Mouse (Mus musculus) forebrain, embryonic 13.5 days (tissue): Measurements from ENCODE around the gene Samd15. TPM values are rescaled to one million over a fixed set of nuclear protein-coding genes. Genes with fewer than 3 reads are reported as not detected.
"Not testable (repeated sequence)": the region's sequence is repeated elsewhere in the genome, so short reads cannot be mapped to it uniquely, and the experiment has no call there.

Experiments used
- ATAC-seq: fragments of 200-750 bp; cut with Nextera tagmentation; 2 replicates; pipeline ENCODE4 v1.8.0; 2017
- H3K27ac ChIP-seq: fragments of 300-500 bp; sonication (generic); 2 replicates; pipeline ENCODE4 v1.5.1; 2015; ENCODE audit warnings: inconsistent platforms, mild to moderate bottlenecking, moderate library complexity
- H3K27me3 ChIP-seq: fragments of 300-500 bp; sonication (generic); 2 replicates; pipeline ENCODE4 v1.6.1; 2015; ENCODE audit warnings: mild to moderate bottlenecking, inconsistent platforms
- H3K36me3 ChIP-seq: fragments of 300-500 bp; sonication (generic); 2 replicates; pipeline ENCODE4 v1.6.1; 2015; ENCODE audit warnings: mild to moderate bottlenecking, inconsistent platforms; ENCODE audit not compliant: poor library complexity, severe bottlenecking
- H3K4me1 ChIP-seq: fragments of 300-500 bp; sonication (generic); 2 replicates; pipeline ENCODE4 v1.6.1; 2015; ENCODE audit warnings: inconsistent platforms
- H3K4me2 ChIP-seq: fragments of 300-500 bp; sonication (generic); 2 replicates; pipeline ENCODE4 v1.6.1; 2015; ENCODE audit warnings: inconsistent platforms, mild to moderate bottlenecking, moderate library complexity
- H3K4me3 ChIP-seq: fragments of 300-500 bp; sonication (generic); 2 replicates; pipeline ENCODE4 v1.5.1; 2015; ENCODE audit warnings: mild to moderate bottlenecking, inconsistent platforms
- H3K9ac ChIP-seq: fragments of 300-500 bp; sonication (generic); 2 replicates; pipeline ENCODE4 v1.6.1; 2015; ENCODE audit warnings: mild to moderate bottlenecking, inconsistent platforms
- H3K9me3 ChIP-seq: fragments of 300-500 bp; sonication (generic); replicated peaks from 2 replicates; pipeline ENCODE4 v1.6.1; 2016; ENCODE audit warnings: inconsistent platforms
- WGBS: fragments of 180-500 bp; shearing (Covaris S2); methylation state at CpG from one replicate; pipeline ENCODE4 v1.1.7; 2015; 5-methylcytosine and 5-hydroxymethylcytosine counted together
- polyA plus RNA-seq: library from polyadenylated mRNA; unstranded; fragments of >200 nt; fragmentation: Nextera tagmentation; extraction: Ambion mirVana; gene quantifications from 2 replicates; pipeline ENCODE4 v1.2.1, GENCODE M21; 2015

Samd15 gene
- polyA plus RNA-seq, 1 experiment from 2014 or later = 1.3 TPM

DNA sequence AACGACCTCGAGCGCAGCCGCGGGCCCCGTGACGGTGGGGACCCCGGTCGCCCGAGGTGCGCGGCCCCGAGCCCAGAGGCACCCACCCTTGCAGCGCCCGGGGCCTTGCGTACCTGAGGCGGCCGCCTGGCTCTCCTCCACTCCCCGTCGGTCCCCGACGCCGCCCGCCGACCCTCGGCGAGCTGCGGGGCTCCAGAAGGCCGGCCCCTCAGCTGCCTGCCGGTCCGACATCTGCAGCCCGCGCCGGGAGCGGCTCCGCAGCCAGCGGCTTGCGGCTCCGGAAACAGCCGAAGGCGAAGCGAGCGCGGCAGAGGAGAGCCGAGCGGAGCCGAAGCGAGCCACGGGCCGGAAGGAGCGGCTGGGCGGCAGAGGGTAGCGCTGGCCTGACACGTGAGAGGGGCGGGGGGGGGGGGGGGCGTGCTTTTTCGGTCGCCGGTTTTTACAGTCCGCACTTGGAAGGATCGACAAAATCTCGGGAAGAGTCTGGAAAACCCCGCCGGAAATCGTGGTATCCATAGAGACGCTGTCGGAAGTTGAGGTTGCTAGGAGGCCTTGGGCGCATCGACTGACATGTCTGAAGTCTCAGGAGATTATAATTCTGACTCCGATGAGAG is 557 bp downstream of the Samd15 start, which contains the start of gene Tmed8:
Gene Tmed8, minus strand, starts transcription at position 482 of the 614 bp plus-strand sequence.
- Histone ChIP-seq H3K36me3 (no peaks in the 10 kb centered on the region), H3K9ac (peak within 1 kb of the TSS; percentile 95), H3K4me2 (peak within 1 kb of the TSS; percentile 89), H3K27ac (peak within 1 kb of the TSS; percentile 94), H3K4me3 (peak within 1 kb of the TSS; percentile 84), H3K27me3 (no peaks in the 10 kb centered on the region), H3K9me3 (no peaks in the 10 kb centered on the region), H3K4me1 (peaks cover 9% of the 10 kb centered on the region)
- under 1% methylated on average over 59 of the region's 70 CpGs for WGBS
- ATAC-seq = peak; percentile 97

DNA sequence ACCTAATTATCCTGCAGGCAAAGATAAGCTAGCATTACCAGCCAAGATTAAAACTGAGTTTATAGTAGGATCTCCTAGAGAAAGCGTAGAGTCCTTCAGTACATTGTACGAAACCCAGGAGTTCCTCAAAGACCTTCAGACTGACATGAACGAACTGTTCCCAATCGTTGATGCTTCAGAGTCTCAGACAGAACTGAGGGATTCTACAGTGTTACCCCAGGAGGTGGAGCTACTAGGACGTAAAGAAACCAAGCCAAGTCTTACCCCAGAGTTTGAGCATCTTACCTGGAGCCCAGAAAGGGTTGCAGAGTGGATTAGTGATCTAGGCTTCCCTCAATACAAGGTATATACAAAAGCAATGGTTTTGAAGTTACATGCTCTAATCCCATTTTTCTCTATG is 2.2 kb downstream of the Samd15 start:
- WGBS = 77% methylated on average over 5 of the region's 5 CpGs
- H3K9ac ChIP-seq = no peak overlapping the region
- no peak overlapping the region for H3K4me3 ChIP-seq
- H3K27ac ChIP-seq = no peak overlapping the region
- H3K4me2 ChIP-seq = no peak overlapping the region
- H3K36me3 ChIP-seq = no peaks in the 10 kb centered on the region
- no peak for ATAC-seq
- H3K4me1 ChIP-seq = peaks cover 9% of the 10 kb centered on the region
- H3K9me3 ChIP-seq = no peaks in the 10 kb centered on the region
- no peaks in the 10 kb centered on the region for H3K27me3 ChIP-seq

DNA sequence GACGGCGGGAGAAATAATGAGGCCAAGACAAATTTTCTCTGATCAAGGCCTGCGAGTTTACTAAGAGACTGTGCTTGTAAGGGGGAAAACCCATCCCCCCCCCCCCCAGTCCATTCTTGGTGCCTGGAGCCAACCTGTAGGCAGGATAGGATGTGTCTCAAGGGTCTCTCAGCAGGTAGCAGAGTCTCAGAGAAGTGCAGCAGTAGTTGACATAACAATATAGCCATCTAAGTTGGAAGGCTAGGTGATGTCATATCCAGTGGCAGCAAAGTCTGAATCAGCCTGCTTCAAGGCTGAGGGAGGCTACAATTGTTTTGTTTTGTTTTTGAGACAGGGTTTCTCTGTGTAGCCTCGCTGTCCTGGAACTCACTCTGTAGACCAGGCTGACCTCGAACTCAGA is 6.3 kb downstream of the Samd15 start:
- not testable (repeated sequence) for ATAC-seq, H3K27ac ChIP-seq, H3K4me2 ChIP-seq, H3K4me1 ChIP-seq, H3K27me3 ChIP-seq, H3K36me3 ChIP-seq, H3K4me3 ChIP-seq, H3K9ac ChIP-seq, H3K9me3 ChIP-seq
- 85% methylated on average over 5 of the region's 5 CpGs for WGBS

DNA sequence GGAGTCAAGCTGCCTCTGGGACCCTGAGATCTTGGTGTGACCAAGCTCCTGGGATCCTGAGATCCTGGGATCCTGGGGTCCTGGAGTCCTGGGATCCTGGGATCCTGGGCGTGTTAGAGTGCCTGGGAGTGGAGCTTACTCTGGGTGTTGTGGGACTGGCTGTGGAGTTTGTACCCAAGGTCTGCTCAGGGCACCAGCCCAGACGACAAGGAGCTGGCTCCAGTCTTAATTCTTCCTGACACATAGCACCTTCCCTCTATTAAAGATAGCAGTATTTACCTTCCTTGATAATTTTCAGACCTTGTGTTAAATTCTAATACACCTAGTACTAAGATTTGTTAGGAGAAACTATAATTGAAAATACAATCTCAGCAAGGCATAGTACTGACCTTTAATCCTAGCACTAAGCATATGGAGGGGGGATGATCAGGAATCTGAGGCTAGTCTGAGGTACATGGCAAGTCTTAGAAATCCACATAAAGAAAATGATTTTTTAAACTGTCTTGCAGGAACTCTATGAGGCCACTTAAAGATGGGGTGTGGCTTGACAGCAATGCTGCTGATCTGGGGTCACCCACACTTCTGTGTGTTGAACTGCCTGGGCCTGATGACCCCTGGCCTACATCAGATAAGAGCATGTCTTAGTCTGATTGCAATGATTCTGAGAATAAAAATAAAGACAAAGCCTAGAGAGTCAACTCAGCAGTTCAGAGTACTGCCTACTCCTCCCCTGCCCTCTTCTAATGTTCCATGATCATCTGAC is 13.5 kb downstream of the Samd15 start:
- Histone ChIP-seq H3K27me3 (no peaks in the 10 kb centered on the region), H3K4me3 (no peak overlapping the region), H3K27ac (no peak overlapping the region), H3K4me2 (no peak overlapping the region), H3K4me1 (no peaks in the 10 kb centered on the region), H3K36me3 (no peaks in the 10 kb centered on the region), H3K9me3 (no peaks in the 10 kb centered on the region), H3K9ac (no peak overlapping the region)
- ATAC-seq = no peak
- 49% methylated on average over 2 of the region's 2 CpGs for WGBS

DNA sequence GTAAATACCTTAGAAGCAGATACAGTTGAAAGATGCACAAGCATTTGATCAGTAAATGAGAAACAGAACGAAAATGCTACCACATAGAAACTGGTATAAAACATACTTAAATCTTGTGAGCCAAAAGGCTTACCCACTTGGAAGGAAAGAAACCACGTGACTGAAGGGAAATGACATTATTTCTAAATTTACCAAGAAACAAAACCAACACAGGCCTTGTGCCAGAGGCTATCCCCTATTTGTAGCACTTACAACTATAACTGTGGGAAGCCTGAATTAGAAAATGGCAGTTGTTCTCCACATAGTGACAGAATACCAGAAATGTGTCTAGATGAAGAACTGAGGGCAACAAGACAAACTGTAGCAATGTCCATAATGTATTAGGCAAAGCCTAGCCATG is 16.5 kb downstream of the Samd15 start:
- Histone ChIP-seq H3K27me3 (no peaks in the 10 kb centered on the region), H3K4me1 (peaks cover 9% of the 10 kb centered on the region; the same call in 1 of the 2 replicates), H3K9me3 (no peaks in the 10 kb centered on the region), H3K4me2 (no peak overlapping the region), H3K4me3 (no peak overlapping the region), H3K36me3 (no peaks in the 10 kb centered on the region), H3K9ac (no peak overlapping the region), H3K27ac (no peak overlapping the region)
- 71% methylated on average over 2 of the region's 2 CpGs for WGBS
- ATAC-seq = no peak

DNA sequence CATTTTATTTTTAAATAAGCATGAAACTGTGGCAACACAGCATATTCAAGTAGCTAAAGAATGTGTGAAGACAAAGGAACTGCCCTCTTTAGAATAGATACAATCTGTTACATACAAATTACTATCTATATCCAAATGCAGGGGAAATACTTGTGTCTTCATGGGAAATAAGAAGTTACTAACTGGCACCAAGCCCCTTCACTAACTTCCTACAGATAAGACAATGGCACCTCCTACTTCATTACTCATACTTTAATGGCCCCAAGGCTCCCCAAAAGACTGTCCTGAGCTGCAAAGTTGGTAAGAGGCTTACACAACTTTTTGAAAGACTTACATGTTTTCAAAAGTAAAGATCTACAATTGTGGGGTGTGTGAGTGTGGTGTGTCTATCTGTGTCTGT is 18.1 kb downstream of the Samd15 start:
- no peaks in the 10 kb centered on the region for H3K36me3 ChIP-seq
- H3K9ac ChIP-seq = no peak overlapping the region
- H3K4me3 ChIP-seq = no peak overlapping the region
- H3K9me3 ChIP-seq = no peaks in the 10 kb centered on the region
- no peaks in the 10 kb centered on the region for H3K27me3 ChIP-seq
- no peak overlapping the region for H3K4me2 ChIP-seq
- peaks cover 9% of the 10 kb centered on the region; the same call in 1 of the 2 replicates for H3K4me1 ChIP-seq
- H3K27ac ChIP-seq = no peak overlapping the region
- ATAC-seq = no peak

DNA sequence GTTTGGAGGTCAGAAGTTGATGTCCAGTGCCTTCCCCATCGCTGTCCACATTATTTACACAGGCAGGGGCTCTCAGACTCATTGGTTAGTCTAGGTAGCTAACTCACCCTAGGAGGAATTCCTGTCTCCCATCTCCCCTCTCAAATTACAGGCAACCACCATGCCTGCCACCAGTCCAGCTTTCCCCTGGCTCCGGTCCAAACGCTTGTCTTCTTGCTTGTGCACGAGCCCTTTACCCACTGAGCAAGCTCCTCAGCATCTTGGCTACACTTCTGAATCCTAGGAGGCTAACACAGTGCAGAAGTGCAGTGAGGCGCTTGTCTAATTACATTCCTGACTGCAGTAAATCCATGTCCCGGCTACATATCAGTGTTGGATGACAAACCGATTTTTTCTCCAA is 19.8 kb downstream of the Samd15 start:
- Histone ChIP-seq H3K36me3 (no peaks in the 10 kb centered on the region), H3K4me2 (no peak overlapping the region), H3K9me3 (no peaks in the 10 kb centered on the region), H3K27me3 (no peaks in the 10 kb centered on the region), H3K4me3 (no peak overlapping the region), H3K27ac (no peak overlapping the region), H3K4me1 (peaks cover 9% of the 10 kb centered on the region; the same call in 1 of the 2 replicates), H3K9ac (no peak overlapping the region)
- 72% methylated on average over 7 of the region's 7 CpGs for WGBS
- ATAC-seq = no peak

DNA sequence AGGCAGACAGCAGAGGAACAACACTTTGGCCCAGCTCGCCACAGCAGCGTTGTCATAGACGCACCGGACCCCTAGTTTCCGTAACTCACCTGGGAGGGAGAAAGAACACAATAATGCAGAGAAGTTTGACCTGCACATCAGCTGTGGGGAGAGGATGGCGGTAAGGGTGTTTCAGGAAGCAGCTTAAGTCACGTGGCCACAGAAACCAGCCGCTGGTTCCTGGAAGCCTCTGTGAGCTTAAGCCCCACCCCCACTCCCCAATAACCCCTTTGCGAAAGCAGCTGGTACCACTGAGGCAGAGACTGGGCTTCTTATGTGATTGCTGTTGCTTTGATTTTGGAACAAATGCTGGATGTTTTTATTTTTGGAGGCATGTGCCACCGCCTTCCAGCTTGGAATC is 25.4 kb downstream of the Samd15 start:
- H3K4me2 ChIP-seq = no peak overlapping the region
- H3K36me3 ChIP-seq = no peaks in the 10 kb centered on the region
- no peak overlapping the region for H3K4me3 ChIP-seq
- H3K9me3 ChIP-seq = no peaks in the 10 kb centered on the region
- H3K4me1 ChIP-seq = no peaks in the 10 kb centered on the region
- ATAC-seq = no peak
- H3K9ac ChIP-seq = no peak overlapping the region
- 73% methylated on average over 10 of the region's 10 CpGs for WGBS
- H3K27me3 ChIP-seq = no peaks in the 10 kb centered on the region
- H3K27ac ChIP-seq = no peak overlapping the region

DNA sequence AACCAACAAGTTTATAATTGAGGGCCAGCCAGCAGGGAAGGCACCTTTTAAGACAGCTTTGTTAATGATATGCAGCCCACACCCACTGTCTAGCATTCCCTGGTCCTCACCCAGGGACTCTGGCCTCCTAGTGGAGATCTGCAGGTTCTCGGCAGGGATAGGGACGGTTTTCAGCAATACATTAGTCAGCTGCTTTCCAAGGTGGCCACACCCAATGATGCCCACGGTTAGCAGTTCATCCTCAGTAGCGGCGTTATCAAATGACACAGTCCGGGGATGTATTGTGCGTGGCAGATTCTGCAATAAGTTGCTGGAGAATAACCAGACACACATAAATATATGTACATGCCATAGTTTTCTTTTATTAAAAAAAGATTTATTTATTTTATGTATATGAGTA is 27.3 kb downstream of the Samd15 start:
- Histone ChIP-seq H3K9me3 (no peaks in the 10 kb centered on the region), H3K9ac (no peak overlapping the region), H3K4me2 (no peak overlapping the region), H3K27me3 (no peaks in the 10 kb centered on the region), H3K36me3 (no peaks in the 10 kb centered on the region), H3K4me3 (no peak overlapping the region), H3K27ac (no peak overlapping the region), H3K4me1 (no peaks in the 10 kb centered on the region)
- no peak for ATAC-seq
- 79% methylated on average over 7 of the region's 7 CpGs for WGBS

DNA sequence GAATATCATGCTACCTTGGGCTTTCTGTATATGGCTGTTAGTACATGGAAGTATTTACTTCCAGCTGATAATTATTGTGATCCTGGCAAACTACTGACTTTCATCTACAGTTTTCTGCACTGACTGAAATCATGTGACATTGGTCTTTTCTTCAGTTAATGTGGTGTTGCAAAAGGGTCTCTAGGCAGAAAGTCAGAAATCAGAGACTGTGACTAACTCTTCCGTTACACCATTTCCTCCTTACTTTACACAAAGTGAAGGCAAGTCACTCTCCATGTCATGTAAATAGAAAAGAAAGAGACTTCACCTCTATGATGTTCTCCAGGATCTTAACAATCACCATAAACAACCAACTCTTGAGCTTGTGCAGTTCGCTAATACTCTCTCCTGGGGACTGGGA is 30.1 kb downstream of the Samd15 start:
- H3K36me3 ChIP-seq = no peaks in the 10 kb centered on the region
- WGBS = 94% methylated on average over 2 of the region's 2 CpGs

DNA sequence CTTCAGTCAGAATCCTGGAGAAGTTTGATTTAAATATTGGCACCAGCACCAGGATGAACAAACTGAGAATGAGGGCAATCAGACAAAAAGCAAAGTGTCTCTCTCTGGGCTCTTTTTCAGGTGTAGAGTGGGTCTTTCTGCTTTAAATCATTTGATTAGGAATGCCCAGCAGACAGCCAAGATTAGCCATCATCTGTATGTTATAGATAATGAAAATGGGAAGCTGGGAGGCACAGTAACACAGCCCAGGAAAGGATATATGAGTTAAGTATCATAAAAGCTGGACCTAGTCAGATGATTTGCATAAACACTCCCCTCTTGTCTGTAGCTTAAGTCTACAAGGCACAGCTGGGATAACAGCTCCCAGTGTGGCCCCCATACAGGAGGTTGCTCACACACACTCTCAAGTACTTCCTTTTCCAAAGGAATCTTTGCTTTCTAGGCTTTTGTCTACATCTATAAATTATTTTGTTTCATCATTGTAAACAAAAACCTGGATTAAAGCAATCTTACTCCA is 30.9 kb downstream of the Samd15 start:
- no peaks in the 10 kb centered on the region for H3K36me3 ChIP-seq
- H3K9me3 ChIP-seq = no peaks in the 10 kb centered on the region
- H3K4me2 ChIP-seq = no peak overlapping the region
- no peaks in the 10 kb centered on the region for H3K4me1 ChIP-seq
- no peaks in the 10 kb centered on the region for H3K27me3 ChIP-seq
- ATAC-seq = no peak
- no peak overlapping the region for H3K4me3 ChIP-seq
- no peak overlapping the region for H3K27ac ChIP-seq
- H3K9ac ChIP-seq = no peak overlapping the region

More for the DNA sequence above, 30.1 kb downstream of the Samd15 start:
- Histone ChIP-seq H3K4me2 (no peak overlapping the region), H3K27ac (no peak overlapping the region), H3K9ac (no peak overlapping the region), H3K27me3 (no peaks in the 10 kb centered on the region), H3K4me3 (no peak overlapping the region), H3K9me3 (no peaks in the 10 kb centered on the region), H3K4me1 (no peaks in the 10 kb centered on the region)
- ATAC-seq = no peak

DNA sequence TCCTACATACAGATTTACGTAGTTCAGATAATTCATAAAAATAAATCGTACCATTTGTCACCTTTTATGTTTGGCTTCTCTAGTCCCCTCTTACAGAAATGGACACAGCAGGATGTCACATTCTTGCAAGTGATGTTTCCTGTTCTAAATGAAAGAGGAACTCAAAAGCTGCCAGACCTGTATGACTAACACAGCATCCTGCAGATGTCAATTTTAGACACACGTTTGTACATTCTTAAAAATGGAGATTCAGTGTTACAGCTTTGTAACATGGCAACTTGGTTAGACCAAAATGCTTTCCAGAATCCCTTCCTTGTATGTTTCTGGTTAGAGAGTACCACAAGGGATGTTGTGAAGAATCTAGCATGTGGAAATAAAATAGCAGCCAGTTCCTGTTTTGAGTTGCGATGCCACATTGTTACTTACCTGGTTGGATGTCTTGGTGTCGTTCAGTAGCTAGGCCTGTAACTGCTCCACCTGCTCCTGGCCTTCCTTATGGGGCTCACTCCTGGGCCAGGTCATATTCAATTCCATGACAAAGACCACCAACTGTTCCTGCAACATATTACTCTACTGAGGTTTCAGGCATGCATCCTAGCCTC is 37.5 kb downstream of the Samd15 start:
- Histone ChIP-seq H3K9me3 (no peaks in the 10 kb centered on the region), H3K4me2 (no peak overlapping the region), H3K27ac (no peak overlapping the region), H3K4me1 (no peaks in the 10 kb centered on the region), H3K9ac (no peak overlapping the region), H3K27me3 (no peaks in the 10 kb centered on the region), H3K36me3 (peaks cover 46% of the 10 kb centered on the region), H3K4me3 (no peak overlapping the region)
- 92% methylated on average over 5 of the region's 5 CpGs for WGBS
- no peak for ATAC-seq
